Mouse (Mus musculus): ENCODE measurements around the gene Hist1h2bk. TPM values are rescaled to one million over a fixed set of nuclear protein-coding genes. Genes with fewer than 3 reads are reported as not detected.
A peak's percentile ranks its signal among the peaks of the same experiment; 100 is the strongest.

Hist1h2bk gene
- polyA plus RNA-seq, 1 experiment from 2014 or later, result 2.5 TPM

DNA sequence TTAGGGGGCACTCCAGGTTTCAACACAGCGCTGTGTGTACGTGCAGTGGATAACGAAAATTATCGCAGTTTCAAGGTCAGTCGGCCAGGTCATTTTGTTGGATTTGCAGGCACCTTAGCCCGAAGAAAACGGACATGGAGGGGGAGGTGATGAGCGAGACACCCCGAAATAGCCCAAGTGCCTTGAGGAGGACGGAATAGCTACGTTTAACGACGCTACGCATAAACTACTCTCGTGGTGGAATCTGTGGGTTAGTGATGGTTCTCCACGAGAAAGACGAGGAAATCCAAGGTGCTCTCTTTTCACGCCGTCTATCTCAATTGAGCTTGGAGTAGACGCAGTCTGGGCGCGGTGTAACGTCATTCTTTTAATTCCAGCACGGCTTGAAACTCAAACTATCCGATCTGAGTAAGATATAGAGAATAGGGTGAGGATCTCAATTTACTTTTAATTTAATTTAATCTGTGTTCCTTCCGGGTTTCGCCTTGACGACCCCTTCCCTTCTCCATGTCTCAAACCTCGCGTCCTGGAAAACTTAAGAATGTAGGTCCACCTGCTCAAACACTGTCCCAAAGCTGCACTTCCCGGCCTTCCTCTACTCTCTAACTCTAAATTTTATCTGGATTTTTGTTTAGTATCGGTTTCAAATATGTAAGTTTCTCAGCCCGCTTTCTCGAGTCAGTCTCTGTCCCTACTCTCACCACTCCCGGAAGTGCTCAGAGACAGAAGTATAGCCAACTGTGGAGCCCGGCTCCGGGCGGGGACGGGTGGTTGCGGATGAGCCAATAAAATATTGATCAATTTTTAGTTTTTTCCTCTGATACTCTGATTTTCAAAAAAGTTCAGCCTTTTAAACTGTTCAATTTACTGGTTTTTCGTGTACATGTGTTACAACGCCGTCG, 15.5 kb upstream of the Hist1h2bk start:
- Histone ChIP-seq H3K36me3 (no peaks in the 10 kb centered on the region), H3K9me3 (peaks cover 4% of the 10 kb centered on the region; the same call in 1 of the 2 replicates), H3K4me1 (replicated peaks) (peaks cover 20% of the 10 kb centered on the region), H3K27ac (replicated peaks) (no peak overlapping the region), H3K4me3 (peak overlapping the region; percentile 40), H3K4me2 (peak overlapping the region; percentile 66), H3K27me3 (peaks cover 79% of the 10 kb centered on the region), H3K9ac (peak overlapping the region; percentile 23; the same call in 1 of the 2 replicates)
- under 1% methylated on average over 44 of the region's 44 CpGs for WGBS
- no peak for ATAC-seq (ENCODE audit: low read depth)

DNA sequence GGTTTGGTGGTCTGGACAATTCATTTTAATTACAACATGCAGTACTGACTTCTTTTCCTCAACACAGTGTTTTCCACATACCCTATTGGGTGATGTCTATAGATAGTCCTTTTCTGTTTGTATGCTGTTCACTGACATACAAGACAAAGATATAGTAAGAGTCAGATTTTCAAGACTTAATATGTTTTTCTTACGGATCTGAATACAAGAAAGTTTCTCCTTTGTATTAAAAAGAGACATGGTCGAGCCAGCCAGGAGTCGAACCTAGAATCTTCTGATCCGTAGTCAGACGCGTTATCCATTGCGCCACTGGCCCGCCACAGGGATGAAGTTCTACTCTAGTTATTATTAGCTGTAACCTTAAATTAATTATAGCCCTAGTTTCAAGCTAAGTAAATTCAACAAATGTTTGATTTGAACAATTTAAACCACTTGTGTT, 14.8 kb upstream of the Hist1h2bk start:
- 0 out of 2 replicates have a peak overlapping the region, but pooled peaks have one; percentile 23 for H3K9ac ChIP-seq
- no peaks in the 10 kb centered on the region for H3K9me3 ChIP-seq
- no peak overlapping the region for H3K27ac ChIP-seq (replicated peaks)
- no peaks in the 10 kb centered on the region for H3K36me3 ChIP-seq
- ATAC-seq (ENCODE audit: low read depth), result no peak
- H3K4me1 ChIP-seq (replicated peaks), result peaks cover 24% of the 10 kb centered on the region
- H3K4me3 ChIP-seq, result peak overlapping the region; percentile 40
- peak overlapping the region; percentile 66 for H3K4me2 ChIP-seq
- H3K27me3 ChIP-seq, result peaks cover 72% of the 10 kb centered on the region
- WGBS, result 0% methylated on average over 8 of the region's 8 CpGs

DNA sequence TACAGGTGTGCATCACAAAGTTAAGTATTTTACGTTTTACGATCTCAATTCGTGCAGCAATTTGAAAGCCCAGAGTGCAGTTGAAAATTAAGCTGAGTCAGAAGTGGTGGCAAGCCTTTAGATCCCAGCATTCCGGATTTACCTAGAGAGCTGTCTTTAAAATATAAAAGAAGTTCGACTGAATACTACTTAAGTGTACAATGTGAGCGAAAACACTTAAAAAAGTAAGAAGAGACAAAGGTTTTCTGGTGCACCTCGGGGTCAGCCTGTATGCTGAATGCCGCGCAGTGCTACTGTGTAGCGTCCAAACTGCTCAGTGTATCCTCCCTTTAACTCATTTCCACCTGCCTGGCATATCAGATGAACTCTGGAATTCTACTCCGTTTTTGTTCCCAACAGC, 14.1 kb upstream of the Hist1h2bk start:
- ATAC-seq (ENCODE audit: low read depth), result no peak
- under 1% methylated on average over 11 of the region's 11 CpGs for WGBS
- peak overlapping the region; percentile 50 for H3K9ac ChIP-seq

DNA sequence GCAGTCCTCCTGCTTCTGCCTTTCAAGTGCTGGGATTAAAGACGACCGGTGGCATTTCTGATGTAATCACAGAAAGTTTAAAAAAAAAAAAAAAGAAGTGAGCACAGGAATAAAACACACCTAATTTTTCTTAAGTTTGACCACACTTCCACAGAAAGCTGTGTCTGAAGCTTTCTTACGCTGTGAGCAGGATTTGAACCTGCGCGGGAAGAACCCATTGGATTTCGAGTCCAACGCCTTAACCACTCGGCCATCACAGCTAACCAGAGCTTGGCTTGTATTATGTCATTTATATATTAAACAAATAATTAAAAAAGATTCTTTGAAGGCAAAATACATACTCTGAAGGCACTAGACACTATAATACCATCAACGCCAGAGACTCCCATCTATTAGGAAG, 13.4 kb upstream of the Hist1h2bk start:
- peak overlapping the region; percentile 13; the same call in 1 of the 2 replicates for H3K9ac ChIP-seq
- no peaks in the 10 kb centered on the region for H3K36me3 ChIP-seq
- H3K4me3 ChIP-seq, result peak overlapping the region; percentile 40
- peak overlapping the region; percentile 66 for H3K4me2 ChIP-seq
- no peak for ATAC-seq (ENCODE audit: low read depth)
- peaks cover 59% of the 10 kb centered on the region for H3K27me3 ChIP-seq
- WGBS, result under 1% methylated on average over 9 of the region's 9 CpGs
- H3K27ac ChIP-seq (replicated peaks), result no peak overlapping the region
- H3K9me3 ChIP-seq, result no peaks in the 10 kb centered on the region
- peaks cover 29% of the 10 kb centered on the region for H3K4me1 ChIP-seq (replicated peaks)

More for the DNA sequence above, 14.1 kb upstream of the Hist1h2bk start:
- Histone ChIP-seq H3K4me2 (peak overlapping the region; percentile 66), H3K27ac (replicated peaks) (no peak overlapping the region), H3K4me3 (peak overlapping the region; percentile 40), H3K36me3 (no peaks in the 10 kb centered on the region), H3K27me3 (peaks cover 66% of the 10 kb centered on the region), H3K4me1 (replicated peaks) (peaks cover 27% of the 10 kb centered on the region), H3K9me3 (no peaks in the 10 kb centered on the region)

DNA sequence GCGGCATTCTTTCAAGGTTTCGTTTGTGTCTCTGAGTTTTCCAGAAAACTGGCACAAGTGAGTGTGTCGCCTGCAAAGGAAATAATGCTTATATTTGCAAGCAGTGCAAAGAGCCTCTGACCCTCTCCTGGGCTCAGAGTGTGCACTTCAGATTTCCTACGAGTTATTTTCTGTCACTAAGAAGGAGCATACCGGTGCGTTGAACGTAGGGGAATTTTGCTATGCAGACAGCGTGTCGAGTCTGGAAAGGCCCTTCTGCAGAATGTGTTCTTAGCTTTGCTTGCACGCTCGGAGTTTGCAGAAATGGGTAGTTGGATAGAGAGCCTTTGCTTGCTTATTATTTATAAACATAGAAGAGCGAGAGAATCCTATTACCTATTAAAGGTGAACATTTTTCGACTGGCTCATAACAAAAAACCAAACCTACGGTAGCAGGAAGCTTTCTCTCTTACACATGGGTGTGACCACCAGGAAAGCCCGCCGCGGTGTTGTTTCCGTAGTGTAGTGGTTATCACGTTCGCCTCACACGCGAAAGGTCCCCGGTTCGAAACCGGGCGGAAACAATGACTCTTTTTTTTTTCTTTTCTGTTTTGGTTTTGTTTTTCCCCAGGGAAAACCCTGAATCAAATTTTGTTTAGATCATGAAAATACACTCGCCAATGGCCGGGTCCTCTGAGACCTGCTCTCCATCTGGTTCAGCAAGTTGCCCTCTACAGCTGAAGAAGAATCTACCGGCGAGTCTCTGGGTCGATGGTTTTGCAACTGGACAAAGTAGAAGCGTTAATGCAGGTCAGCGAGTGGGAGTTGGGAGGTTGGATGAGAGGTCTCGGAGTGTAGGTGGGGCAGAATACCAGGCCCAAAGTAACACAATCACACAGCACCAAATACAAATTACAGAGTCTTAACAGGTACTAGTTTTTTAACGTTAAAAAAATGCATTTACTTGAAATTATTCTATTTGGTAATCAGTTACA, 9.3 kb upstream of the Hist1h2bk start:
- no peaks in the 10 kb centered on the region for H3K9me3 ChIP-seq
- ATAC-seq (ENCODE audit: low read depth), result peak; percentile 61
- H3K4me3 ChIP-seq, result peak overlapping the region; percentile 42
- peak overlapping the region; percentile 25; the same call in 1 of the 2 replicates for H3K27ac ChIP-seq (replicated peaks)
- H3K9ac ChIP-seq, result peak overlapping the region; percentile 65
- H3K36me3 ChIP-seq, result no peaks in the 10 kb centered on the region
- peaks cover 19% of the 10 kb centered on the region for H3K27me3 ChIP-seq
- peaks cover 23% of the 10 kb centered on the region for H3K4me1 ChIP-seq (replicated peaks)
- peak overlapping the region; percentile 60 for H3K4me2 ChIP-seq
- WGBS, result 1% methylated on average over 35 of the region's 35 CpGs

- WGBS, result under 1% methylated on average over 40 of the region's 40 CpGs
- Histone ChIP-seq H3K4me3 (peak overlapping the region; percentile 52), H3K4me1 (replicated peaks) (peaks cover 16% of the 10 kb centered on the region; the same call in 1 of the 2 replicates), H3K9ac (peak overlapping the region; percentile 74), H3K9me3 (no peaks in the 10 kb centered on the region), H3K27me3 (peaks cover 8% of the 10 kb centered on the region; the same call in 1 of the 2 replicates), H3K36me3 (no peaks in the 10 kb centered on the region), H3K27ac (replicated peaks) (peak overlapping the region; percentile 68), H3K4me2 (peak overlapping the region; percentile 62)
- ATAC-seq (ENCODE audit: low read depth), result peak; percentile 64
These were observed 6.8 kb upstream of the Hist1h2bk start for GRCm38 (mm10) chr13:22028673-22029460.

GRCm38 (mm10) chr13:22029928-22030327, 5.7 kb upstream of the Hist1h2bk start:
- no peak overlapping the region for H3K27ac ChIP-seq (replicated peaks)
- ATAC-seq (ENCODE audit: low read depth), result no peak
- H3K9me3 ChIP-seq, result no peaks in the 10 kb centered on the region
- peaks cover 26% of the 10 kb centered on the region for H3K4me1 ChIP-seq (replicated peaks)
- no peak overlapping the region; the same call in 1 of the 2 replicates for H3K4me2 ChIP-seq
- H3K4me3 ChIP-seq, result no peak overlapping the region
- WGBS, result 25% methylated on average over 8 of the region's 8 CpGs
- peaks cover under 1% of the 10 kb centered on the region; the same call in 1 of the 2 replicates for H3K27me3 ChIP-seq
- peak overlapping the region; percentile 22; the same call in 1 of the 2 replicates for H3K9ac ChIP-seq
- H3K36me3 ChIP-seq, result no peaks in the 10 kb centered on the region

DNA sequence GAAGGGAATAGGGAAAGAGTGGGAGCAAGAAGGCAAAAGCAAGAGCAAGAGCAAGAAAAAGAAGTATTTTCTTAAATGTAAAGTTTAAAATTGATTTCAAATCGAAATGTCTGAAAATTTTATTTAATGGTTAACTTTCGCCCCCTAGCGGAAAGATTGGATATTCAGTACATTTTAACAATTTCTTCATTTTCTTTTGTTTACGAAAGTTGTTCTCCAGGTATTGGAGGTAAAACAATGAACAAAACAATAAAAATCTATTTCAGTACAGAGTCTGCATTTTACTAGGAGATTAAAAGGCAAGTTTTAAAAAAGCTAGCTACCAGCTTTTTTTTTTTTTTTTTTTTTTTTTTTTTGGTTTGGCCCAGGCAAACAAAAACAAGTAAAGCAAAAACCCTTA, 5.2 kb upstream of the Hist1h2bk start:
- ATAC-seq (ENCODE audit: low read depth), result no peak
- no peaks in the 10 kb centered on the region for H3K9me3 ChIP-seq
- H3K4me2 ChIP-seq, result no peak overlapping the region
- H3K36me3 ChIP-seq, result no peaks in the 10 kb centered on the region
- H3K9ac ChIP-seq, result no peak overlapping the region
- H3K27ac ChIP-seq (replicated peaks), result no peak overlapping the region
- H3K27me3 ChIP-seq, result no peaks in the 10 kb centered on the region
- 17% methylated on average over 4 of the region's 4 CpGs for WGBS
- H3K4me1 ChIP-seq (replicated peaks), result peaks cover 27% of the 10 kb centered on the region
- H3K4me3 ChIP-seq, result no peak overlapping the region

DNA sequence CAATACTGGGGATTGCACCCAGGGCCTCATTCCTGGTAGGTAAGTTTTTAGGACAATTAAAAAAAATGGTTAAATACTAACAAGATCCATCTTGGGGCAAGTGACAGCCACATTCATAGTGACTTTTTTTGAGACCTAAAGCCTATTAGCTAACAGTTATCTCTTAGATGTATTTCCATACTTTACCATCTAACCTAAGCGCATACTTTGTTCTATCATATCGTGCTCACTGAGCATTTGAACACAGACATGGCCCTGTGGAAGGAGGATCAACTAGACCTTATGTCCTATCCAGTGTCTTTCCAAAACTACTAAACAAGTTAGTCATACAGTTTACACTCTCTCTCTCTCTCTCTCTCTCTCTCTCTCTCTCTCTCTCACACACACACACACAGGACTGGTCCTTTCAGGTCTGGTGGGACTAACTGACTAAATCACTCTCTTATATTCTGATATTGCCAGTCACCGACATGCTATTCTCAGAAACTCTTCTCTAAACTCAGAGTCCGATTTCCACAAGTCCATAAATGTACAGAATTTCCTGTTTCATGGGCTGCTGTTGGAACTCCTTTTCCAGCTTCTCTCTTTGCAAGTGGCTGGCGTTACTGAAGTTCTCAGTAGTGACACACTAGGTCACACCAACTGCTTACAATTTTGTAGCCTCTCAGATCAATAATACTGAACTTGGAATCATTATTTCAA, 1.8 kb upstream of the Hist1h2bk start:
- ATAC-seq (ENCODE audit: low read depth), result no peak
- Histone ChIP-seq H3K4me3 (peak overlapping the region; percentile 42; the same call in 1 of the 2 replicates), H3K36me3 (no peaks in the 10 kb centered on the region), H3K4me2 (peak overlapping the region; percentile 72), H3K27ac (replicated peaks) (no peak overlapping the region), H3K27me3 (no peaks in the 10 kb centered on the region), H3K9ac (peak overlapping the region; percentile 59; the same call in 1 of the 2 replicates), H3K9me3 (no peaks in the 10 kb centered on the region), H3K4me1 (replicated peaks) (peaks cover 25% of the 10 kb centered on the region)
- WGBS, result 52% methylated on average over 5 of the region's 5 CpGs

DNA sequence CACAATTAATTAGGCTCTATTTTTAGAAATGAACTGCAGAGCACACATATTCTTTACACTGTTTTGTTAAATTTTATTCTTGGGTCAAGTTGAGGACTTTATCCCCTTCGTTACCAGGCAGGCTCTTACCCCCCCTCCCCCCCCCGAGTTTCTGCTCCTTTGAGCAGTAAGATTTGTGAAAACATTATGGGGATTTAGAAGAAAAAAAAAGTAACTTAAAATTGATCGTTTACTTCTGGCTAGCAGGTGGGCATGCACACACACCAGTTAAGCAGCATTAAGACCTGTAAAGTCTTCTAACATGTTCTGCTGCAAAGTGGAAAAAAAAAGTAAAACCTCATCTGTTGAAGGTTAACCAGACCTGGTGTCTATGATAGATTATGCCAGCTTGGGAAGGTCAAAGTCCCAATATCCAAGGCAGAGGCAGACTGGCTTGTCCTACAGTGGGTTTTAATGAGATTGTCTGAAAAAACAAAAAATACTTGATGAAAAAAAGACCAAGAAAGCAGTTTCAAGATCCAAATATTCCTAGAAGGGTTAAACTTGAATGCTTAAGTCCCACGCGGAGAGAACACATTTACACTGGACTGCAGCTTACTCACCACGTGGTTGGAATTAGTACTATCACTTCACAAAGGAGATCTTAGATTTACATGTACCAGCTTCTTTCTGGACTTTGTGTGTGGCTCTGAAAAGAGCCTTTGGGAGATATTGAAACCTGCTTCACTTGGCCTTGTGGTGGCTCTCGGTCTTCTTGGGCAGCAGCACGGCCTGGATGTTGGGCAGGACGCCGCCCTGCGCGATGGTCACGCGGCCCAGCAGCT, 1.0 kb upstream of the Hist1h2bk start:
- H3K4me3 ChIP-seq, result peak overlapping the region; percentile 42
- peak overlapping the region; percentile 72 for H3K4me2 ChIP-seq
- WGBS, result under 1% methylated on average over 14 of the region's 14 CpGs
- H3K9me3 ChIP-seq, result no peaks in the 10 kb centered on the region
- H3K4me1 ChIP-seq (replicated peaks), result peaks cover 21% of the 10 kb centered on the region
- no peaks in the 10 kb centered on the region for H3K36me3 ChIP-seq
- no peaks in the 10 kb centered on the region for H3K27me3 ChIP-seq
- no peak for ATAC-seq (ENCODE audit: low read depth)
- peak overlapping the region; percentile 59 for H3K9ac ChIP-seq
- peak overlapping the region; percentile 7 for H3K27ac ChIP-seq (replicated peaks)

All from neural tube, embryonic 13.5 days (tissue).